Mouse (Mus musculus) heart, adult 2 months (tissue): Measurements from ENCODE around the gene Glis3.

Source experiments
- CTCF ChIP-seq: fragments of 200-600 bp; IDR thresholded peaks from 2 replicates; pipeline ENCODE4 v1.8.1; 2022; ENCODE audit warnings: antibody characterized with exemption, mild to moderate bottlenecking, moderate library complexity
- EP300 ChIP-seq: fragments of 200-500 bp; IDR thresholded peaks from 2 replicates; pipeline ENCODE4 v1.6.1; 2011; ENCODE audit warnings: low read depth, low read length, control low read depth; ENCODE audit not compliant: insufficient read depth
- POLR2A ChIP-seq: fragments of 200-500 bp; IDR thresholded peaks from 2 replicates; pipeline ENCODE4 v1.6.1; 2011; ENCODE audit warnings: mild to moderate bottlenecking, low read depth, low read length, control low read depth; ENCODE audit not compliant: insufficient read depth

- TF ChIP-seq CTCF (no peak), POLR2A (no peak), EP300 (no peak)
These were observed 134.4 kb downstream of the Glis3 start for GRCm38 (mm10) chr19:28545493-28545892.
